Mouse (Mus musculus) olfactory bulb, adult 2 months (tissue): ENCODE measurements around the gene Fam83b.

Source experiments
- CTCF ChIP-seq: fragments of 200-500 bp; IDR thresholded peaks from 2 replicates; pipeline ENCODE4 v1.5.1; 2012; ENCODE audit warnings: low read depth, mild to moderate bottlenecking, low read length, moderate library complexity; ENCODE audit not compliant: insufficient read depth
- POLR2A ChIP-seq: fragments of 200-500 bp; IDR thresholded peaks from 2 replicates; pipeline ENCODE4 v1.6.1; 2012; ENCODE audit warnings: mild to moderate bottlenecking, low read depth, low read length, moderate library complexity; ENCODE audit not compliant: insufficient read depth

DNA sequence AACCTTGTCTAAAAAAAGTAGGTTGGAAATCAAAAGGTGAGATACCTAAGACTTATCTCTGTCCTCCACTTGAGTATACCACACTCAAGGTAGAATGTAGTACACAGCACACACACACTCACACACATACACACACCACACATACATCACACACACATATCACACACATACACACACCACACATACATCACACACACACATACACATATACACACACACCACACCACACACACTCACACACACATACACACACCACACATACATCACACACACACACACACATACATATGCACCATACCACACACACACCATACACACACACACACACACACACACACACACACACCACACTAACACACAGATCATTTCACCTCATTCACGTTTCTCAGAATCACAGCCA, 2.8 kb downstream of the Fam83b start:
- TF ChIP-seq CTCF (no peak), POLR2A (no peak)
